ENCODE assay signal across 16 mouse cellular contexts in the genomic region with DNA sequence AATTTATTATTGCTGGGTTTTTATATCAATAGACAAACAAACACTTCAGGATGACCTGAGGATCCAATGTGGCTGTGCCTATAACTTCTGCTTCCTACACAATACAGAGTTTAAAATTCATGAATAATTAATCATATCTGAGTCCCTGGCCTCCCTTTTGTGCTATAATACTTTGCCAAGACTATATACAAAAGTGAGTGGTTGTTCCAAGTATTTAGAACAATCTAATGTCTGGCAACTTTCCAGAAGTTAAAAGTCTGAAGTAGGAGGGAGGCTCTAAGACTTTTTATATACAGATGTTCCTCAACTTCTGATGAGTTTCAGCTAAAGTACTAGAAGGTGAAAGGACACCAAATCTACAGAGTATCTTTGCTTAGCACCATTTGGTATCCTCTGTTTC.
"Had no signal": no experiment of that assay in that cellular context is flagged by ENCODE, and none has a peak within 500 bp of the region (broad histone marks: within the 10 kb centered on the region; RNA-seq: fewer than 3 reads in every experiment).

No protein-coding gene starts in this region.

- H3K9me3 ChIP-seq: kidney, embryonic 15.5 days; limb, embryonic 12.5 days; limb, embryonic 15.5 days; midbrain, embryonic 12.5 days; midbrain, embryonic 15.5 days; neural tube, embryonic 12.5 days; neural tube, embryonic 15.5 days had no signal

- H3K4me3 ChIP-seq: kidney, embryonic 15.5 days; limb, embryonic 12.5 days; limb, embryonic 15.5 days; midbrain, embryonic 12.5 days; midbrain, embryonic 15.5 days; neural tube, embryonic 12.5 days; neural tube, embryonic 15.5 days had no signal

- ATAC-seq: liver, postnatal 0 days; midbrain, embryonic 15.5 days had no signal

- H3K27me3 ChIP-seq: kidney, embryonic 15.5 days; limb, embryonic 12.5 days; limb, embryonic 15.5 days; midbrain, embryonic 12.5 days; midbrain, embryonic 15.5 days; neural tube, embryonic 12.5 days; neural tube, embryonic 15.5 days had no signal

- H3K9ac ChIP-seq: kidney, embryonic 15.5 days; limb, embryonic 12.5 days; limb, embryonic 15.5 days; liver, embryonic 14.5 days; liver, postnatal 0 days; midbrain, embryonic 12.5 days; midbrain, embryonic 15.5 days; neural tube, embryonic 12.5 days; neural tube, embryonic 15.5 days had no signal

- H3K36me3 ChIP-seq: kidney, embryonic 15.5 days; limb, embryonic 12.5 days; limb, embryonic 15.5 days; midbrain, embryonic 12.5 days; midbrain, embryonic 15.5 days; neural tube, embryonic 12.5 days; neural tube, embryonic 15.5 days had no signal

- H3K27ac ChIP-seq: kidney, embryonic 15.5 days; limb, embryonic 12.5 days; limb, embryonic 15.5 days; liver, embryonic 14.5 days; macrophage; midbrain, embryonic 12.5 days; midbrain, embryonic 15.5 days; neural tube, embryonic 12.5 days; neural tube, embryonic 15.5 days had no signal

- H3K4me1 ChIP-seq: kidney, embryonic 15.5 days; limb, embryonic 12.5 days; limb, embryonic 15.5 days; midbrain, embryonic 12.5 days; midbrain, embryonic 15.5 days; neural tube, embryonic 12.5 days; neural tube, embryonic 15.5 days had no signal

- H3K4me2 ChIP-seq: kidney, embryonic 15.5 days; limb, embryonic 12.5 days; limb, embryonic 15.5 days; liver, embryonic 11.5 days; midbrain, embryonic 12.5 days; midbrain, embryonic 15.5 days; neural tube, embryonic 12.5 days; neural tube, embryonic 15.5 days had no signal

- DNase-seq: kidney, adult 2 months; kidney, postnatal 14 days; kidney, postnatal 4 days; left cerebral cortex, postnatal 4 days; liver, postnatal 0 days; thymus, postnatal 25 days had no signal
